Mouse (Mus musculus) neural tube, embryonic 15.5 days (tissue): Measurements from ENCODE around the gene H2-Ke6. TPM values are rescaled to one million over a fixed set of nuclear protein-coding genes. Genes with fewer than 3 reads are reported as not detected.

Experiments used
- ATAC-seq: fragments of 200-750 bp; cut with Nextera tagmentation; 2 replicates; pipeline ENCODE4 v1.8.0; 2017; ENCODE audit warnings: mild to moderate bottlenecking, moderate TSS enrichment, moderate library complexity; ENCODE audit not compliant: low FRiP score
- H3K27ac ChIP-seq: fragments of 300-500 bp; sonication (generic); replicated peaks from 2 replicates; pipeline ENCODE4 v1.5.1; 2015; ENCODE audit warnings: mild to moderate bottlenecking, inconsistent platforms
- H3K27me3 ChIP-seq: fragments of 300-500 bp; sonication (generic); replicated peaks from 2 replicates; pipeline ENCODE4 v1.6.1; 2015; ENCODE audit warnings: inconsistent platforms
- H3K36me3 ChIP-seq: fragments of 300-500 bp; sonication (generic); 2 replicates; pipeline ENCODE4 v1.6.1; 2015; ENCODE audit warnings: inconsistent platforms
- H3K4me1 ChIP-seq: fragments of 300-500 bp; sonication (generic); 2 replicates; pipeline ENCODE4 v1.6.1; 2015; ENCODE audit warnings: inconsistent platforms
- H3K4me2 ChIP-seq: fragments of 300-500 bp; sonication (generic); 2 replicates; pipeline ENCODE4 v1.6.1; 2015; ENCODE audit warnings: inconsistent platforms, mild to moderate bottlenecking, moderate library complexity
- H3K4me3 ChIP-seq: fragments of 300-500 bp; sonication (generic); replicated peaks from 2 replicates; pipeline ENCODE4 v1.5.1; 2015; ENCODE audit warnings: mild to moderate bottlenecking, inconsistent platforms
- H3K9ac ChIP-seq: fragments of 300-500 bp; sonication (generic); replicated peaks from 2 replicates; pipeline ENCODE4 v1.6.1; 2015; ENCODE audit warnings: mild to moderate bottlenecking, inconsistent platforms
- H3K9me3 ChIP-seq: fragments of 300-500 bp; sonication (generic); replicated peaks from 2 replicates; pipeline ENCODE4 v1.6.1; 2016; ENCODE audit warnings: inconsistent platforms
- WGBS: fragments of 180-500 bp; shearing (Covaris S2); methylation state at CpG from one replicate; pipeline ENCODE4 v1.1.7; 2015; ENCODE audit warnings: mixed read lengths; 5-methylcytosine and 5-hydroxymethylcytosine counted together
- polyA plus RNA-seq: library from polyadenylated mRNA; unstranded; fragments of >200 nt; fragmentation: Nextera tagmentation; extraction: Ambion mirVana; gene quantifications from 2 replicates; pipeline ENCODE4 v1.2.1, GENCODE M21; 2015

H2-Ke6 gene
- polyA plus RNA-seq, 1 experiment from 2014 or later: 68.4 TPM

DNA sequence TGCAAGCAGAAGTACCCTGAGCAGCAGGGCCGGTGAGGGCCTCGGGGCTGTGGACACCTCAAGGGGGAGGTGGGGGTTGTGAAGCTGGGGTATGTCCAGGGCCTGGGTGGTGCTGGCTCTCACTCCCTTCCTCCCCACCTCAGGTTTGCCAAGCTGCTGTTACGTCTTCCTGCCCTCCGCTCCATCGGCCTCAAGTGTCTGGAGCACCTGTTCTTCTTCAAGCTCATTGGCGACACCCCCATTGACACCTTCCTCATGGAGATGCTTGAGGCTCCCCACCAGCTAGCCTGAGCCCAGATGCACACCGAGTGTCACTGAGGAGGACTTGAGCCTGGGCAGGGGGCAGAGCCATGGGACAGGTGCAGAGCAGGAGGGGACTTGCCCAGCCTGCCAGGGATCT lies 9.4 kb upstream of the H2-Ke6 start:
- Histone ChIP-seq H3K9ac (no peak overlapping the region), H3K4me2 (no peak overlapping the region), H3K4me1 (peaks cover 59% of the 10 kb centered on the region), H3K4me3 (no peak overlapping the region), H3K27ac (no peak overlapping the region), H3K9me3 (no peaks in the 10 kb centered on the region), H3K27me3 (no peaks in the 10 kb centered on the region), H3K36me3 (peaks cover 32% of the 10 kb centered on the region)
- 94% methylated on average over 7 of the region's 7 CpGs for WGBS
- ATAC-seq: no peak

DNA sequence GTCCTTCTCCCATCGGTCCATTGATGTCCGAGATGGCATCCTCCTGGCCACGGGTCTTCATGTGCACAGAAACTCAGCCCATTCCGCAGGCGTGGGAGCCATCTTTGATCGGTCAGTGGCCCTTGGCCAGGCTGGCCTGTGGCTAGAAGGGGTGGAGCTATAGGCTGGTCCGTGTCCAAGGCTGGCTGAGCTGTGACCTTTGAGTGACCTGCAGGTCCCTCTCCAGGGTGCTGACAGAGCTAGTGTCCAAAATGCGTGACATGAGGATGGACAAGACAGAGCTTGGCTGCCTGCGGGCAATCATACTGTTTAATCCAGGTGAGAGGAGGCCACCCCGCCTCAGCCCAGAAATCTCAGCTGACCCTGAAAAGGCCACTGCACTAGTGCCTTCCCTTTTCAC lies 8.8 kb upstream of the H2-Ke6 start:
- Histone ChIP-seq H3K27me3 (no peaks in the 10 kb centered on the region), H3K27ac (no peak overlapping the region), H3K4me3 (no peak overlapping the region), H3K4me1 (peaks cover 57% of the 10 kb centered on the region), H3K9ac (no peak overlapping the region), H3K36me3 (peaks cover 32% of the 10 kb centered on the region), H3K9me3 (no peaks in the 10 kb centered on the region), H3K4me2 (no peak overlapping the region)
- WGBS: 78% methylated on average over 10 of the region's 10 CpGs
- no peak for ATAC-seq

DNA sequence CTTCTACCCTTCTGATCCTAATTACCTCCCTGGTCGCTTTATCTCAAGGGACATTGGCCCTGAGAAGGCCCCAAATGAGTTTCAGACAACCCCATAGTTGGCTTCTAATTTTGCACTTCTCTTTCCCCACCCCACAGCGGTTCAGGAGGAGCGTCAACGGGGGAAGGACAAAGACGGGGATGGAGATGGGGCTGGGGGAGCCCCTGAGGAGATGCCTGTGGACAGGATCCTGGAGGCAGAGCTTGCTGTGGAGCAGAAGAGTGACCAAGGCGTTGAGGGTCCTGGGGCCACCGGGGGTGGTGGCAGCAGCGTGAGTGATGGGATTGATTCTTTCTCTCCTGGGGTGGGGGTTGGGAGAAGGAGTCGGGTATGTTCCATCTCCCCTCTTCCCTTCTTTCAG lies 7.7 kb upstream of the H2-Ke6 start:
- no peak for ATAC-seq

DNA sequence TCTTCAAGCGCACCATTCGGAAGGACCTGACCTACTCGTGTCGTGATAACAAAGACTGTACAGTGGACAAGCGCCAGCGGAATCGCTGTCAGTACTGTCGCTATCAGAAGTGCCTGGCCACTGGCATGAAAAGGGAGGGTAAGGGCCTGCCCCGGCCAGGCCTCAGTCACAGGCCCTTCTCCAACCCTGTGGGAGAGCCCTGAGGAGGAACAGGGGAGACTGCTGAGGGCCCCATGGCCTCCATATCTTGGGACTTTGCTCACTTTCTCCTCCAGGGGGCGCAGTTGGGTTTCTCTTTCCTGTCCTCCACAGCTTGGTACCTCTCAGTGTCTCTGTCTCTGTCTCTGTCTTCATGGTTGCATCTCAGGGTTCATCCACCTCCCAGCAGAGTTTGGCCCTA lies 6.2 kb upstream of the H2-Ke6 start:
- peaks cover 52% of the 10 kb centered on the region for H3K4me1 ChIP-seq
- ATAC-seq: no peak
- H3K4me3 ChIP-seq: no peak overlapping the region

More for the DNA sequence above, 7.7 kb upstream of the H2-Ke6 start:
- Histone ChIP-seq H3K4me1 (peaks cover 50% of the 10 kb centered on the region), H3K36me3 (peaks cover 32% of the 10 kb centered on the region), H3K9ac (no peak overlapping the region), H3K27me3 (no peaks in the 10 kb centered on the region), H3K9me3 (no peaks in the 10 kb centered on the region), H3K4me3 (no peak overlapping the region), H3K4me2 (no peak overlapping the region), H3K27ac (no peak overlapping the region)
- 93% methylated on average over 9 of the region's 9 CpGs for WGBS

DNA sequence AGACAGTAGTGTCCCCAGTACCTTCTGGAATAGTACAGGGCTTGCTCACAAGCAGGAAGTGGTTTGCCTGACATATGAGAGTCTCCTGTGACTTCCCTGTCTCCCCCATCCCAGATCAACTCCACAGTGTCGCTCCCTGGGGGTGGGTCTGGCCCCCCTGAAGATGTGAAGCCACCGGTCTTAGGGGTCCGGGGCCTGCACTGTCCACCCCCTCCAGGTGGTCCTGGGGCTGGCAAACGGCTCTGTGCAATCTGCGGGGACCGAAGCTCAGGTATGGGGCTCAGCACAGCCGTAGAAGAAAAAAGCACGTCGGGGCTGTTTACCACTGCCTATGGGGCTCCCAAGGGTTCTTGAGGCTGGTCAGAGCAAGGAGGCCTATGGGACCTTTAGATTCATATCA lies 5.6 kb upstream of the H2-Ke6 start:
- Histone ChIP-seq H3K4me2 (peak overlapping the region; percentile 98), H3K4me3 (peak overlapping the region; percentile 85), H3K9me3 (no peaks in the 10 kb centered on the region), H3K9ac (peak overlapping the region; percentile 93; the same call in 1 of the 2 replicates), H3K36me3 (peaks cover 50% of the 10 kb centered on the region), H3K4me1 (peaks cover 52% of the 10 kb centered on the region), H3K27me3 (no peaks in the 10 kb centered on the region), H3K27ac (no peak overlapping the region)
- 92% methylated on average over 9 of the region's 9 CpGs for WGBS
- ATAC-seq: no peak

More for the DNA sequence above, 6.2 kb upstream of the H2-Ke6 start:
- Histone ChIP-seq H3K9me3 (no peaks in the 10 kb centered on the region), H3K27ac (no peak overlapping the region), H3K27me3 (no peaks in the 10 kb centered on the region), H3K4me2 (no peak overlapping the region), H3K36me3 (peaks cover 44% of the 10 kb centered on the region), H3K9ac (no peak overlapping the region)
- 79% methylated on average over 10 of the region's 10 CpGs for WGBS

DNA sequence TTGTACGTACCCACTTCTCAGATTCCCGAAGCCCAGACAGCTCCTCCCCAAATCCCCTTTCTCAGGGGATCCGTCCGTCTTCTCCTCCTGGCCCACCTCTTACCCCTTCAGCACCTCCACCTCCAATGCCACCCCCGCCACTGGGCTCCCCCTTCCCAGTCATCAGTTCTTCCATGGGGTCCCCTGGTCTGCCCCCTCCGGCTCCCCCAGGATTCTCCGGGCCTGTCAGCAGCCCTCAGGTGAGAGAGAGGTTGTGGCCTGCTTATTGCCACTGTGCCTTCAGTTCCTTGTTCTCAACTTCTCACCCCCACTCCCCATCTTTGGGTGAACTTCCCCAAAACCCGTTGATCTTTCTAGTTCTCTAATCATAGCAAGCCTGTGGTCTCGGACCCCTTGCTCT lies 4.9 kb upstream of the H2-Ke6 start:
- peak overlapping the region; percentile 98 for H3K4me2 ChIP-seq
- H3K27ac ChIP-seq: peak overlapping the region; percentile 100
- H3K9me3 ChIP-seq: no peaks in the 10 kb centered on the region
- 65% methylated on average over 9 of the region's 9 CpGs for WGBS
- peak overlapping the region; percentile 93 for H3K9ac ChIP-seq
- peaks cover 49% of the 10 kb centered on the region for H3K36me3 ChIP-seq
- H3K4me1 ChIP-seq: peaks cover 52% of the 10 kb centered on the region
- H3K4me3 ChIP-seq: peak overlapping the region; percentile 85
- no peak for ATAC-seq
- H3K27me3 ChIP-seq: no peaks in the 10 kb centered on the region

DNA sequence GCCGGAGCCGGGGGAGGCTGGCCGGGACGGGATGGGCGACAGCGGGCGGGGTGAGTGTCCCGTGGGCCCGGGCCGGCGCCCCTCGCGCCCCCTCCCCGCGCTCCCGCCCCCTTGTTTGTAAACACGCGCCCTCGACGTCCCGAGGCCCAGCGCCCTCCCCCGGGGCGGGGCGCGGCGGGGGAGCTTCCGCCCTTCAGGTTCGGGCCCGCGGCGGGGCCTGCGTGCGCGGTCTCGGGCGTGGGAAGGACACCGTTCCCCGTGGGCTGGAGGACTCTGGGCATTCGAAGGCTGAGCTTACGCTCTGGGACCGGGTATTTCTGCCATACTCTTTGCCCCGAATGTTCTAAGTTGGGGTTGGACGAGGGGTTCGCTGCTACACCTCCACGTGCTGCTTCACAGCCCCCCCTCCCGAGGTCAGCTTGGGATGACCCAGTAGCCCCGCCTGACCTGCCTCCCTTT lies 4.3 kb upstream of the H2-Ke6 start:
- no peaks in the 10 kb centered on the region for H3K9me3 ChIP-seq
- peak overlapping the region; percentile 100 for H3K27ac ChIP-seq
- 0% methylated on average over 40 of the region's 48 CpGs for WGBS
- H3K36me3 ChIP-seq: peaks cover 43% of the 10 kb centered on the region
- peak overlapping the region; percentile 93 for H3K9ac ChIP-seq
- no peaks in the 10 kb centered on the region for H3K27me3 ChIP-seq
- peak overlapping the region; percentile 98 for H3K4me2 ChIP-seq
- peak overlapping the region; percentile 85 for H3K4me3 ChIP-seq
- peaks cover 56% of the 10 kb centered on the region for H3K4me1 ChIP-seq
- peak; percentile 9; the same call in 1 of the 2 replicates for ATAC-seq

DNA sequence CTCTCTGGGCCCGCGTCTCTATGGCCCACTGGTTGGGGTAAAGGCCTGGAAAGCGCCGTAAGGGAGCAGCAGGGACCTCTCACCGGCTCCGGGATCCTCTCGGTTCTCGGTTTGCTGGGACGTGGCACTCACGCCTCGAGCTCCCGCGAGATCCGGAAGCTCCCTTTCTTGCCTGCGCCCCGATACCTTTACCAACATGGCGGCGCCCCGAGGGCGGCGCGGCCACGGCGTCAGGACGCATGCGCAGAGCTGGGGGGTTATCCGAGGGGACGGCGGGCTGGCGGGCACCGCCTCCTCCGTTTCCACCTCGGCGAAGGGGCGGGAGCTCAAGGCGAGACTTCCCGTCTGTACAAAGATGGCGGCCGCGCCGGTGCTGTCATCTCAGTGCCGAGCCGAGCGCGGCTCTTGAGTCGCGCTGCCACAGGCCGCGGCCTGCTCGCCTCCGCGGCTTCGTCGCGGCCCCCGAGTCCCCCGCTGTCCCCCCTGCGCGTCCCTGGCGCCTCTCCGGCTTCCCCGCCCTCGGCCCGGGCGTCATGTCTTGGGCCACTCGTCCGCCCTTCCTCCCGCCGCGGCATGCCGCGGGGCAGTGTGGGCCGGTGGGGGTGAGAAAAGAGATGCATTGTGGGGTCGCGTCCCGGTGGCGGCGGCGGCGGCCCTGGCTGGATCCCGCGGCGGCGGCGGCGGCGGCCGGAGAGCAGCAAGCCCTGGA lies 3.8 kb upstream of the H2-Ke6 start, which contains the start of the genes Slc39a7 and Rxrb:
Slc39a7 (minus strand) TSS at position 218 of the 709 bp plus-strand sequence.
Rxrb (plus strand) TSS at position 348 of the 709 bp plus-strand sequence.
- Histone ChIP-seq H3K9me3 (no peaks in the 10 kb centered on the region), H3K36me3 (peaks cover 37% of the 10 kb centered on the region), H3K9ac (peak within 1 kb of the TSS; percentile 93), H3K27ac (peak within 1 kb of the TSS; percentile 100), H3K27me3 (no peaks in the 10 kb centered on the region), H3K4me3 (peak within 1 kb of the TSS; percentile 85), H3K4me1 (peaks cover 62% of the 10 kb centered on the region), H3K4me2 (peak within 1 kb of the TSS; percentile 98)
- peak; percentile 83 for ATAC-seq
- WGBS: under 1% methylated on average over 83 of the region's 88 CpGs

DNA sequence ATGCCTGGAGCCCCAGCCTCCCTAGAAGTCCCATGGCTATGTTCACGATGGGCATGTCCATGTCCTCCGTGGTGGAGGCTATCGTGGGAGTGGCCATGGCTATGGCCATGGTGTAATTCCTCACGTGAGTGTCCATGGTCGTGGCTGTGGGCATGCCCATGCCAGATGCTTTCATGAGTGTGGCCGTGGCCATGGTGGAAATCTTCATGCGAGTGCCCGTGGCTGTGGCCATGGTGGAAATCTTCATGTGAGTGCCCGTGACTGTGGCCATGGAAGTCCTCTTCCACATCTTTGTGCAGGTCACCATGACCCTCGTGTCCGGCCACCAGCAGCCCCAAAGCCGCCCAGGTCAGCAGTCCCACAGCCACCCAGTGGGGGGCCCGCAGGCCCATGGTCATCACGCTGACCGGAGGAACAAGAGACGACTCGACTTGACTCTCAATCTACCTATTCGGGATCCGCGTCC lies 3.0 kb upstream of the H2-Ke6 start:
- H3K9ac ChIP-seq: peak overlapping the region; percentile 93
- no peaks in the 10 kb centered on the region for H3K27me3 ChIP-seq
- peak overlapping the region; percentile 98 for H3K4me2 ChIP-seq
- peaks cover 69% of the 10 kb centered on the region for H3K4me1 ChIP-seq
- peaks cover 30% of the 10 kb centered on the region for H3K36me3 ChIP-seq
- H3K9me3 ChIP-seq: no peaks in the 10 kb centered on the region
- H3K4me3 ChIP-seq: peak overlapping the region; percentile 85
- peak overlapping the region; percentile 100 for H3K27ac ChIP-seq
- ATAC-seq: no peak
- WGBS: 7% methylated on average over 20 of the region's 20 CpGs

DNA sequence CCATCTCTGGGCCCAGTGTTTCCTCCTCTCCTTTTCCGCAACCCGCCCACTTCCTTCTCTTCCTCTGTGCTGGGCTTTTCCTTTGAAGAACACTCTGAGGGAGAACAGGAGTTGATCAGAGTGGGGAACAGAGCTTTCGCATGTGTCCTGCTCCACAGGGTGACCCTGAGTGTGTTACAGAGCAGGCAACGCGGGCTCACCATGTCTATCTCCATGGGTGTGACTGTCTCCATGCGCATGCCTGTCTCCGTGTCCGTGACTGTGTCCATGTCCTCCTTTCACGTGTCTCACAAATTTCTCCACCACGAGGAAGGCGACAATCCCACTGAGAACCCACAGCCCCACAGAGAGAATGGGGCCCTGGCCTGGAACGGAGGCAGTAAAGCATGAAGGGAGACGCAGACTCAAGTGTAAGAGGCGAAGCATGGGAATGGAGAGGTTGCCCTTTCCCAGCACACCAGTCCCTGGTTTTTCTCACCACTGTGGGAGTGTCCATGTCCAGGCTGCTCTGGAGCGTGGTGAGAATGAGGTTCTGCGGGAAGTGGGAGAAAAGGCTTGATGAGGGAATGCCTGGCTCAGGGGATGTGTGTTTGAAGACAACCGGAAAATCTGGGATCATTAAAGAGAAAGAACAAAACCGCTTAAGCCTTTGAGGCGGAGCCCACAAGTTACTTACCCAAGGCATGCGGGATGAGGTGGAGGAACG lies 2.2 kb upstream of the H2-Ke6 start:
- peak overlapping the region; percentile 85 for H3K4me3 ChIP-seq
- no peaks in the 10 kb centered on the region for H3K27me3 ChIP-seq
- 72% methylated on average over 21 of the region's 21 CpGs for WGBS
- H3K9me3 ChIP-seq: no peaks in the 10 kb centered on the region
- peak overlapping the region; percentile 98 for H3K4me2 ChIP-seq
- H3K27ac ChIP-seq: peak overlapping the region; percentile 100
- no peak for ATAC-seq
- peaks cover 22% of the 10 kb centered on the region for H3K36me3 ChIP-seq
- H3K9ac ChIP-seq: peak overlapping the region; percentile 93
- H3K4me1 ChIP-seq: peaks cover 77% of the 10 kb centered on the region

DNA sequence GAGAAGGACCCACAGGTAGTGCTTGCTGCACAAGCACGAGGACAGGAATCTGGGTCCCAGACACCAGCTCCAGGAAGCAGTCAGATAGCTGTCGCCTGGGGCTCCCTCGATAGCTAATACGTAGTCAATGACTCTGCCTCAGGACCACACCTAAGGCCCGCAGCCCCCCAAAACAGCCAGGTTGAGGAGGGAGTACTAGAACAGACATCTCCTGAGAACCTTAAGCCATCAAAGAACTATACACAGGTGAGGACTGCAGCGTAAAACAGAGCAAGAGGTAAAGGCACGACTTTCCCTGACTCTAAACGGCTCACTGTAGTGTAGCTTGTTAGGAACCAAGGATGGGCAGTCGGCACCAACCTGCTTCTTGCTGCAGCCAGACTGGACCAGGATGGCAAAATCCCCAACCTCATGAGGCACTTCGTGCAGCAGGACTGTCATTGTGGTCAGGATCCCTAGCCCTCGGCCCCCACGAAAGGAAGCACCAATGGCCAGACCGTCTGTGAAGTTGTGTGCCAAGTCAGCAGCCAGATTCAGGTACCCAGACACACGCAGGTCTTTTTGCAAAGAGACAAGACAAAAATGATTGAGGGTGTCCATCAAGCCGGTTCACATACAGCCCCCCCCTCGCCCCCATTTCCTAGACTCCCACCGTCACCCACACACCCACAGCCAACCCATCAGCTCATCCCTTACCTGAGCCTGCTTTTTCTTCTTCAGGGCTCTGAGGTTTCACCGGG lies 1.5 kb upstream of the H2-Ke6 start:
- H3K27me3 ChIP-seq: no peaks in the 10 kb centered on the region
- 86% methylated on average over 18 of the region's 18 CpGs for WGBS
- no peak for ATAC-seq
- peaks cover 20% of the 10 kb centered on the region for H3K36me3 ChIP-seq
- no peak overlapping the region for H3K27ac ChIP-seq
- H3K9ac ChIP-seq: no peak overlapping the region; the same call in 1 of the 2 replicates
- no peaks in the 10 kb centered on the region for H3K9me3 ChIP-seq
- H3K4me2 ChIP-seq: peak overlapping the region; percentile 98
- H3K4me1 ChIP-seq: peaks cover 78% of the 10 kb centered on the region
- 0 out of 2 replicates have a peak overlapping the region, but pooled peaks have one; percentile 85 for H3K4me3 ChIP-seq
